Mouse (Mus musculus): Measurements from ENCODE around the gene Ccdc93.

DNA sequence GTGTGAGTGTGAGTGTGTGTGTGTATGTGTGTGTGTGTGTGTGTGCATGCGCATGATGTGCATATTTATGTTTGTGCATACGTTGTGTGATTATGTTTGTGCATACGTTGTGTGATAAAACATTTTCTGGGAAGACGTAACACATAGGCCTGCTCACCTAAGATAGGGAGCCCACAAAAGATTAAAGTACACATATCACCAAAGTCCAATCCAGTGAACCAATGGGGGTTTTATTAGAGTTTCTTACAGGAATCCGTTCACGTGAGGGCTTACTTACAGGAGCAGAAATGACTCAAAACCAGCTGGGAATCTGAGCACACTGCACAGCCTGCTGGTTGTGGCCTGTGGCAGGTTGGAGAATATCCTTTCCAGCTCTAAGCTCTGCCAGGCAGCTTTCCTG, 13.3 kb downstream of the Ccdc93 start:
- TF ChIP-seq CTCF (IDR thresholded peaks at IDR 0.05; ENCODE audit: control insufficient read depth, insufficient read depth, insufficient replicate concordance, low read depth, low read length) (no peak), POLR2A (IDR thresholded peaks at IDR 0.05; ENCODE audit: control insufficient read depth, low read depth, low read length) (no peak)

All from testis, adult 2 months (tissue).